Mouse (Mus musculus) liver, adult (tissue): ENCODE results near the gene Nup107.

ENCODE experiments used
- GATA4 ChIP-seq: IDR thresholded peaks from 2 replicates; pipeline ENCODE4 v1.6.1; 2014; ENCODE audit warnings: mild to moderate bottlenecking, low read length; ENCODE audit not compliant: insufficient replicate concordance

Gene Nup107

GRCm38 (mm10) chr10:117701034-117701829 lies 91.3 kb downstream of the Nup107 start:
- no peak for TF ChIP-seq GATA4
